ENCODE assay signal across 9 mouse cellular contexts in genomic region chr13:21711698-21712097, GRCm38 (mm10). TPM values are rescaled to one million over a fixed set of nuclear protein-coding genes. Genes with fewer than 3 reads are reported as not detected.
DNase-seq lines count a peak whose midpoint lies in the region; ATAC-seq and TF ChIP-seq lines count a peak whose summit lies in the region.
"Had no signal": no experiment of that assay in that cellular context is flagged by ENCODE, and none has a peak within 500 bp of the region (broad histone marks: within the 10 kb centered on the region; RNA-seq: fewer than 3 reads in every experiment).

No protein-coding gene starts in this region.

- no peaks in the 10 kb centered on the region for H3K9me3 ChIP-seq in E14TG2a.4 (ENCODE audit: low read length)
- no peaks in the 10 kb centered on the region for H3K9me3 ChIP-seq in hindbrain, embryonic 11.5 days (ENCODE audit: control insufficient read depth, low read length)
- H3K9me3 ChIP-seq in liver, postnatal 0 days (ENCODE audit: low read length), result no peaks in the 10 kb centered on the region

- no peaks in the 10 kb centered on the region for H3K4me1 ChIP-seq in heart, adult 2 months (ENCODE audit: control insufficient read depth, insufficient read depth, low read length)
- H3K4me1 ChIP-seq in E14TG2a.4 (replicated peaks; ENCODE audit: low read depth, low read length), result peaks cover 20% of the 10 kb centered on the region
- H3K4me1 ChIP-seq in hindbrain, embryonic 11.5 days (replicated peaks; ENCODE audit: control insufficient read depth, insufficient read depth, low read length), result no peaks in the 10 kb centered on the region; the same call in 1 of the 2 replicates
- peaks cover 14% of the 10 kb centered on the region for H3K4me1 ChIP-seq in liver, postnatal 0 days (ENCODE audit: insufficient read depth)

- H3K27ac ChIP-seq in heart, adult 2 months, result no peak overlapping the region
- no peak overlapping the region for H3K27ac ChIP-seq in hindbrain, embryonic 11.5 days (ENCODE audit: low read depth, low read length)
- H3K27ac ChIP-seq in liver, postnatal 0 days (ENCODE audit: low read depth), result no peak overlapping the region

- H3K9ac ChIP-seq in heart, adult 2 months (ENCODE audit: low read depth, low read length), result no peak overlapping the region
- no peak overlapping the region for H3K9ac ChIP-seq in hindbrain, embryonic 11.5 days (ENCODE audit: low read depth, low read length)
- H3K9ac ChIP-seq in liver, postnatal 0 days (replicated peaks), result peak overlapping the region; percentile 28; the same call in 1 of the 2 replicates

- TF ChIP-seq POLR2A in heart, adult 2 months (IDR thresholded peaks at IDR 0.05; ENCODE audit: insufficient read depth, low read depth, low read length), result no peak

- no peaks in the 10 kb centered on the region for H3K36me3 ChIP-seq in heart, adult 2 months (ENCODE audit: control insufficient read depth, insufficient read depth, low read length)
- H3K36me3 ChIP-seq in E14TG2a.4 (ENCODE audit: insufficient read depth, low read length), result no peaks in the 10 kb centered on the region
- H3K36me3 ChIP-seq in hindbrain, embryonic 11.5 days (ENCODE audit: control insufficient read depth, insufficient read depth, low read length), result no peaks in the 10 kb centered on the region
- no peaks in the 10 kb centered on the region for H3K36me3 ChIP-seq in liver, postnatal 0 days (replicated peaks; ENCODE audit: insufficient read depth, low read length)

- H3K4me3 ChIP-seq in heart, adult 2 months, result peak overlapping the region; percentile 74; the same call in 1 of the 2 replicates
- peak overlapping the region; percentile 95 for H3K4me3 ChIP-seq in E14TG2a.4 (replicated peaks; ENCODE audit: low read length)
- H3K4me3 ChIP-seq in hindbrain, embryonic 11.5 days (ENCODE audit: low read depth, low read length), result peak overlapping the region; percentile 37
- H3K4me3 ChIP-seq in liver, postnatal 0 days (ENCODE audit: low read depth, low read length), result peak overlapping the region; percentile 62; the same call in 1 of the 2 replicates

- no peak for TF ChIP-seq EP300 in heart, adult 2 months (IDR thresholded peaks at IDR 0.05; ENCODE audit: insufficient read depth, low read depth, low read length)
- peak; percentile 54 for TF ChIP-seq EP300 in liver, postnatal 0 days (IDR thresholded peaks at IDR 0.05; ENCODE audit: low read depth)

- 43% methylated on average over 4 of the region's 4 CpGs for WGBS in heart, adult 2 months
- 31% methylated on average over 4 of the region's 4 CpGs for WGBS in hindbrain, embryonic 11.5 days
- WGBS in liver, postnatal 0 days (ENCODE audit: insufficient replicate concordance), result 25% methylated on average over 4 of the region's 4 CpGs

- no peak for TF ChIP-seq CTCF in heart, adult 2 months (IDR thresholded peaks at IDR 0.05)
- TF ChIP-seq CTCF in E14TG2a.4 (conservative IDR thresholded peaks at IDR 0.05; ENCODE audit: low read length), result no peak
- TF ChIP-seq CTCF in liver, postnatal 0 days (IDR thresholded peaks at IDR 0.05; ENCODE audit: low read depth), result no peak

- intact Hi-C loops in heart, adult 2 months (cut with DNase I), result loop anchor here (1.0 to 10.0 kb wide), 8 partner anchors 23 to 1983 kb away; partner anchors contain the start of genes Hist1h1t, Hist1h4c and Hist1h4d
- intact Hi-C loops in heart, postnatal 10 days (cut with DNase I), result loop anchor here (2.0 to 10.0 kb wide), 7 partner anchors 73 to 1806 kb away; partner anchors contain the start of genes Zfp184 and Zkscan3

- H3K4me2 ChIP-seq in hindbrain, embryonic 11.5 days (replicated peaks; ENCODE audit: low read depth, low read length), result peak overlapping the region; percentile 30
- H3K4me2 ChIP-seq in liver, postnatal 0 days (ENCODE audit: low read depth, low read length), result peak overlapping the region; percentile 76

- no peaks in the 10 kb centered on the region for H3K79me2 ChIP-seq in heart, adult 2 months (replicated peaks; ENCODE audit: control insufficient read depth, insufficient read depth, low read length)

- no peak for DNase-seq in heart, adult 2 months
- DNase-seq in heart, postnatal 10 days, result no peak
- DNase-seq in hindbrain, embryonic 11.5 days (ENCODE audit: low spot score), result no peak
- no peak for DNase-seq in liver, postnatal 0 days
- no peak for DNase-seq in embryo, embryonic 10.5 days (ENCODE audit: low spot score)
- DNase-seq in ovary, postnatal 10 days (ENCODE audit: low spot score), result no peak
- DNase-seq in spleen, postnatal 4 days (ENCODE audit: low spot score in 2 of 2), result no peak
- DNase-seq: kidney, adult 11 months had no signal

- no peak for ATAC-seq in hindbrain, embryonic 11.5 days (ENCODE audit: low FRiP score)
- ATAC-seq in liver, postnatal 0 days, result no peak

- no peaks in the 10 kb centered on the region for H3K27me3 ChIP-seq in heart, adult 2 months (ENCODE audit: control insufficient read depth, insufficient read depth, low read length)
- H3K27me3 ChIP-seq in E14TG2a.4 (ENCODE audit: insufficient read depth, low read length), result no peaks in the 10 kb centered on the region
- no peaks in the 10 kb centered on the region for H3K27me3 ChIP-seq in hindbrain, embryonic 11.5 days (ENCODE audit: control insufficient read depth, insufficient read depth, low read length)
- no peaks in the 10 kb centered on the region for H3K27me3 ChIP-seq in liver, postnatal 0 days (ENCODE audit: insufficient read depth, low read length)

RNA-seq across cellular contexts. Expression of gene Hist1h2bl, which starts 4.2 kb away (rescaled TPM):
- 10 to 100 TPM; 10.5 to 12.9 TPM for total RNA-seq in heart, adult 2 months (2021)
- polyA plus RNA-seq in heart, adult 2 months (2012; rRNA removed), result not detected in 2 replicates
- total RNA-seq in heart, postnatal 10 days (2021), result 100 to 1,000 TPM; 206 to 220 TPM
- polyA plus RNA-seq in hindbrain, embryonic 11.5 days (2014; fragmentation: Nextera tagmentation; extraction: Ambion mirVana), result 2.1 and 3.0 TPM in 2 replicates
- polyA plus RNA-seq in liver, postnatal 0 days (2015; fragmentation: Nextera tagmentation; extraction: Ambion mirVana), result 0.51 and 1.9 TPM in 2 replicates

RNA-seq across cellular contexts. Expression of gene Hist1h2ai, which starts 4.5 kb away (rescaled TPM):
- 1 to 10 TPM; 3.5 to 9.1 TPM for total RNA-seq in heart, adult 2 months (2021)
- polyA plus RNA-seq in heart, adult 2 months (2012; rRNA removed), result 1.6 TPM in 1 of 2 replicates, not detected in the other
- total RNA-seq in heart, postnatal 10 days (2021), result 100 to 1,000 TPM; 201 to 229 TPM
- 17.3 and 25.6 TPM in 2 replicates for polyA plus RNA-seq in hindbrain, embryonic 11.5 days (2014; fragmentation: Nextera tagmentation; extraction: Ambion mirVana)
- 16.4 and 20.2 TPM in 2 replicates for polyA plus RNA-seq in liver, postnatal 0 days (2015; fragmentation: Nextera tagmentation; extraction: Ambion mirVana)

RNA-seq across cellular contexts. Expression of gene Hist1h3h, which starts 5.8 kb away (rescaled TPM):
- total RNA-seq in heart, adult 2 months (2021), result 1 to 10 TPM; 5.5 to 9.1 TPM
- not detected in 2 replicates for polyA plus RNA-seq in heart, adult 2 months (2012; rRNA removed)
- total RNA-seq in heart, postnatal 10 days (2021), result 100 to 1,000 TPM; 284 to 332 TPM
- polyA plus RNA-seq in hindbrain, embryonic 11.5 days (2014; fragmentation: Nextera tagmentation; extraction: Ambion mirVana), result 12.7 and 20.0 TPM in 2 replicates
- polyA plus RNA-seq in liver, postnatal 0 days (2015; fragmentation: Nextera tagmentation; extraction: Ambion mirVana), result 7.1 and 8.7 TPM in 2 replicates

RNA-seq across cellular contexts. Expression of gene Hist1h2bm, which starts 10.1 kb away (rescaled TPM):
- total RNA-seq in heart, adult 2 months (2021), result 1 to 10 TPM in 1 of 2 experiments, under 1 TPM in 1; 0.78 to 2.8 TPM
- polyA plus RNA-seq in heart, adult 2 months (2012; rRNA removed), result 0.27 TPM in 1 of 2 replicates, not detected in the other
- 10 to 100 TPM; 54.7 to 69.5 TPM for total RNA-seq in heart, postnatal 10 days (2021)
- polyA plus RNA-seq in hindbrain, embryonic 11.5 days (2014; fragmentation: Nextera tagmentation; extraction: Ambion mirVana), result 4.2 and 4.3 TPM in 2 replicates
- 1.6 and 2.3 TPM in 2 replicates for polyA plus RNA-seq in liver, postnatal 0 days (2015; fragmentation: Nextera tagmentation; extraction: Ambion mirVana)

RNA-seq across cellular contexts. Expression of gene Olfr1359, which starts 13.8 kb away (rescaled TPM):
- not detected for total RNA-seq in heart, adult 2 months (2021)
- polyA plus RNA-seq in heart, adult 2 months (2012; rRNA removed), result not detected in 2 replicates
- not detected for total RNA-seq in heart, postnatal 10 days (2021)
- not detected in 2 replicates for polyA plus RNA-seq in hindbrain, embryonic 11.5 days (2014; fragmentation: Nextera tagmentation; extraction: Ambion mirVana)
- not detected in 2 replicates for polyA plus RNA-seq in liver, postnatal 0 days (2015; fragmentation: Nextera tagmentation; extraction: Ambion mirVana)

Comparison
In these comparisons a context has a peak if more than half of its experiments do, and no peak if none do; other contexts are left out.
1. H3K4me3 ChIP-seq: peak in every context shown above with its lines; median percentile 95 in E14TG2a.4; 74 in heart, adult 2 months; 62 in liver, postnatal 0 days; 37 in hindbrain, embryonic 11.5 days.